8 mouse cellular contexts compared by ENCODE assay signal in genomic region chr2:61493918-61494712, GRCm38 (mm10).
A peak's percentile ranks its signal among the peaks of the same experiment; 100 is the strongest.
DNase-seq lines count a peak whose midpoint lies in the region; ATAC-seq and TF ChIP-seq lines count a peak whose summit lies in the region.

No protein-coding gene starts in this region.

- no peak overlapping the region for H3K4me3 ChIP-seq in forebrain, embryonic 10.5 days
- peak overlapping the region; percentile 16; the same call in 1 of the 2 replicates for H3K4me3 ChIP-seq in heart, postnatal 0 days (ENCODE audit: low read depth, low read length)

- H3K36me3 ChIP-seq in forebrain, embryonic 10.5 days (replicated peaks): no peaks in the 10 kb centered on the region
- H3K36me3 ChIP-seq in heart, postnatal 0 days (replicated peaks; ENCODE audit: control insufficient read depth, insufficient read depth, low read length): no peaks in the 10 kb centered on the region

- peak; percentile 92 for TF ChIP-seq CTCF in heart, postnatal 0 days (IDR thresholded peaks at IDR 0.05; ENCODE audit: low read depth)

- H3K9me3 ChIP-seq in forebrain, embryonic 10.5 days: no peaks in the 10 kb centered on the region
- H3K9me3 ChIP-seq in heart, postnatal 0 days (replicated peaks; ENCODE audit: control insufficient read depth, low read length): no peaks in the 10 kb centered on the region

- peak overlapping the region; percentile 48 for H3K4me2 ChIP-seq in heart, postnatal 0 days (ENCODE audit: low read depth, low read length)

- no peak for TF ChIP-seq EP300 in heart, postnatal 0 days (IDR thresholded peaks at IDR 0.05; ENCODE audit: low read depth)

- H3K4me1 ChIP-seq in forebrain, embryonic 10.5 days: 0 out of 2 replicates have a peak, but pooled peaks cover 2% of the 10 kb centered on the region
- H3K4me1 ChIP-seq in heart, postnatal 0 days (ENCODE audit: control insufficient read depth, insufficient read depth): no peaks in the 10 kb centered on the region

- no peak overlapping the region for H3K27ac ChIP-seq in forebrain, embryonic 10.5 days
- H3K27ac ChIP-seq in heart, postnatal 0 days (ENCODE audit: low read depth): no peak overlapping the region

- DNase-seq in ES-CJ7 (ENCODE audit: low read depth, low spot score): peak; percentile 75
- DNase-seq in c-Kit-positive CD71-negative TER-119-negative erythroid progenitor cells, embryonic 14.5 days (ENCODE audit: low read depth): peak; percentile 69
- peak; percentile 75 for DNase-seq in forebrain, embryonic 10.5 days (ENCODE audit: extremely low spot score, low spot score)
- peak; percentile 67 for DNase-seq in heart, postnatal 0 days (ENCODE audit: low spot score)
- DNase-seq in layer of hippocampus, adult 11-12 months (ENCODE audit: low spot score): peak; percentile 90
- DNase-seq in lung, adult 18-20 months: peak; percentile 53 to 63
- peak; percentile 73 for DNase-seq in testis, postnatal 14 days (ENCODE audit: low spot score)

- H3K27me3 ChIP-seq in forebrain, embryonic 10.5 days (ENCODE audit: poor library complexity, severe bottlenecking): 0 out of 2 replicates have a peak, but pooled peaks cover 6% of the 10 kb centered on the region
- no peaks in the 10 kb centered on the region for H3K27me3 ChIP-seq in heart, postnatal 0 days (ENCODE audit: control insufficient read depth, insufficient read depth, low read length)

- H3K9ac ChIP-seq in heart, postnatal 0 days (replicated peaks; ENCODE audit: low read depth, low read length): no peak overlapping the region

- WGBS in forebrain, embryonic 10.5 days: 50% methylated on average over 11 of the region's 11 CpGs
- WGBS in heart, postnatal 0 days: 40% methylated on average over 11 of the region's 11 CpGs

- no peak for ATAC-seq in heart, postnatal 0 days (ENCODE audit: insufficient read depth, low read depth)
- ATAC-seq in neutrophil, adult 5-6 weeks (ENCODE audit: extremely low read depth, insufficient number of reproducible peaks, low FRiP score, poor library complexity, severe bottlenecking): peak; percentile 60; the same call in 1 of the 2 replicates
